Mouse (Mus musculus): ENCODE measurements around the gene Prpf4.

- no peak for TF ChIP-seq CTCF (IDR thresholded peaks at IDR 0.05; ENCODE audit: borderline replicate concordance, insufficient read depth, low read length)
- no peak for TF ChIP-seq POLR2A (IDR thresholded peaks at IDR 0.05; ENCODE audit: low read depth, low read length)
These were observed 28.7 kb downstream of the Prpf4 start for GRCm38 (mm10) chr4:62437256-62437778.

Measured in embryonic fibroblast, embryonic 13.5 days (primary cell).